Mouse (Mus musculus) kidney, adult 11 months (tissue): ENCODE measurements around the gene Sncg.
"Not testable (repeated sequence)": the region's sequence is repeated elsewhere in the genome, so short reads cannot be mapped to it uniquely, and the experiment has no call there.

Experiments
- DNase-seq: peaks from one replicate; pipeline ENCODE4 v3.0.0; 2022

Sncg gene

GRCm38 (mm10) chr14:34374577-34374976, at the start of gene Sncg:
Gene Sncg (minus strand): TSS chr14:34374789.
- no peak for DNase-seq

DNA sequence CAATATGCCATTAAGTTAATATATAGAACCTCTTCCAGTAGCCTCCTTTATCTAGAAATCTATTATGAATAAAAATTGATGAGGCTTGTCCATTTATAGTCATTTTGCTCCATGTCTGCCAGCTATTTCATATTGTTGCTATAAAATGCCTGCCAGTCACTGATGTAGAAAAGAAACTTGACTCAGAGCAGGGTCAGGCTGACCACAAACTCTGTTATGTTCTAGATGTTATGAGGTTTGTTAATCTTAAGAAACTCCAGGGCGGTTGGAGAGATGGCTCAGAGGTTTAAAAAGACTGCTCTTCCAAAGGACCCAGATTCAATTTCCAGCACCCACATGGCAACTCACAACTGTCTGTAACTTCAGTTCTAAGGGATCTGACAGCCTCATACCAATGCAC, 46.5 kb upstream of the Sncg start:
- DNase-seq, result no peak

DNA sequence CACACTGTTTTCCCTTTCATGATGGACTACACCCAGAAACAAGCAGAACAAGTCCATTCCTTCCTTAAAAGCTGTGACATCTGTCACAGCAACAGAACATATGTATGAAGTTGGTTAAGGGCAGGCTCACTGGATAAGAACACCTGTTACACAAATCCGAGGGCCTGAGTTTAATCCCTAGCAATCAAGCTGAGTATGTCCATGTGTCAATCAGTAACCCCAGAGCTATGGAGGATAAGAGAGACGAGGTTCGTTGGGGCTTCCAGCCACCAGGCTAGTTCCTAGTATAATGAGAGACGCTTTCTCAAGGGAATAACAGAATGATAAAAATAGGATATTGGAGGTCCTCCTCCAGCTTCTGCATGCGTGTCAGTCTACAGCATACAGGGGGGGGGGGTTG, 42.9 kb upstream of the Sncg start:
- DNase-seq, result no peak

GRCm38 (mm10) chr14:34416946-34417345, 42.4 kb upstream of the Sncg start:
- DNase-seq, result not testable (repeated sequence)

DNA sequence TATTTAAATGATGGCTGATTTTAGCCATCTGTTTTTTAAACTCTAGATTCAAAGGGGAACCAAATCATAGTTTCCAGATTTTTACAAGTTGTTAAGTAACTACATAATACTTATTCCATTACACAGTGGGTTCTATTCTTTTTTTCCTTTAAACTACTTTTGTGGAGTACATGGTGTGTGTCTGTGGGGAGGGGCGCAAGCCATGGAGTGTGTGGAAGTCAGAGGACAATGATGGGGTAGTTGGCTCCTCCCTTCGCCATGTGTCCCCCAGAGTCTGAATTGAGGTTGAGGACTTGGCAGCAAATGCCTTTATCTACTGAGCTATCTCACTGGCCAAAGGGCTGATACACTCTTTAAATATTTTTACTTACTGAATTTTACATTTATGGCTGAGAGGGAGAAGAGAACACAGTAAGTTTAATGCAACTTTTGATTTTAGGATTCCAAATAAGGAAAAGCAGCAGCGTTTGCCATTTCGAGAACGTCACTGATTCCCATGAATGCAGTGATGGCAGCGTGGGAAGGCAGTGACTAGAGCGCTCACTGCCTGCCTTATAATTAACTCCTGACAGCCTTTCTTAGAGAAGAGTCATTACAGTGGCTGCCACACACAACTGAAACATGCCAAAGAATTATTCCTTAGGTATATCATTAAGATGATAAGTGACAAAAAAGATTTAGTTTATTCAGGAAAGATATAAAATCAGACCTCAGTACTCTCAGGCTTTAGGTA, 37.7 kb upstream of the Sncg start:
- no peak for DNase-seq

DNA sequence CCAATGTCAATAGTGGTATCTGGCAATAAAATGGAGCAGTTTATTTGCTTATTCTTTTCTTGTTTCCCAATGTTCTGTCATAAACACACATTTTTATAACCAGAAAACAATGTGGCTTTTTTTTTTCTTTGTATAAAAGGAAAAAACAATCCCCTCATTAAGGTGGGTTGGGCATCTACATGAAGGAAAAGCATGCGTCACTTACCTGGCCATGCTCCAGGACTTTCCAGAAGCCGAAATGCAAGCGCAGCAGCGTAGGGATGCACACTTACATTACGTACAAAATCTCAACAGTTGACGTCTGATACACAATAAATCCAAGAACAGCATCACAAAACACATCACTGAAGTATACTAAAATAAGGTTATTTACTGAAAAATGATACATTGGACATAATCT, 36.1 kb upstream of the Sncg start:
- DNase-seq, result no peak

- no peak for DNase-seq
Measured at GRCm38 (mm10) chr14:34403424-34403823, 28.8 kb upstream of the Sncg start.

DNA sequence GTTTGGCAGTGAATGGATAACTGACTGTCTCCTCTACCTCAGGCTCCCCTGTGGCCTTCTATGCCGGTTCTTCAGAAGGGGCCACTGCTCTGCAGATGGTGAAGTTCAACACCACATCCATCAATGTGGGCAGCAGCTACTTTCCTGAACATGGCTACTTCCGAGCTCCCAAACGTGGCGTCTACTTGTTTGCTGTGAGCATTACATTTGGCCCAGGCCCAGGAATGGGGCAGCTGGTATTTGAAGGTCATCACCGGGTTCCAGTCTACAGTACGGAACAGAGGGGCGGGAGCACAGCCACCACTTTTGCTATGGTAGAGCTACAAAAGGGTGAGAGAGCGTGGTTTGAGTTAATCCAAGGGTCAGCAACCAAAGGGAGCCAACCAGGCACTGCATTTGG, 28.3 kb upstream of the Sncg start:
- no peak for DNase-seq

DNA sequence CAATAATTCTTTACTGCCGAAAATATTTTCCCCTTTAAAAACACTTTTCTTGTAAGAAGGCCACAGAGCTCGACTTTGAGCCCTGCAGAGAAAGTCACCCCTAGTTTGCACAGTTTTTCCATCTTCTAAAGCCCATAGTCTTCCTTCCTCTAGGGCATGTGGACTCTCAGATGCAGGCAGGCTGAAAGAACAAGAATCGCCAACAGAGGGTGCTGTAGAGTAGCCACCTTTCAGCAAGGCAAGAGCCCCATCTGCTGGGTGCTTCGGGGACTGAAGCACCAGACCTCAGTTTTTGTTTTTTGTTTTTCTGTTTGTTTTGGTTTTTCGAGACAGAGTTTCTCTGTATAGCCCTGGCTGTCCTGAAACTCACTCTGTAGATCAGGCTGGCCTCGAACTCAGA, 26.5 kb upstream of the Sncg start:
- peak; percentile 70 for DNase-seq

DNA sequence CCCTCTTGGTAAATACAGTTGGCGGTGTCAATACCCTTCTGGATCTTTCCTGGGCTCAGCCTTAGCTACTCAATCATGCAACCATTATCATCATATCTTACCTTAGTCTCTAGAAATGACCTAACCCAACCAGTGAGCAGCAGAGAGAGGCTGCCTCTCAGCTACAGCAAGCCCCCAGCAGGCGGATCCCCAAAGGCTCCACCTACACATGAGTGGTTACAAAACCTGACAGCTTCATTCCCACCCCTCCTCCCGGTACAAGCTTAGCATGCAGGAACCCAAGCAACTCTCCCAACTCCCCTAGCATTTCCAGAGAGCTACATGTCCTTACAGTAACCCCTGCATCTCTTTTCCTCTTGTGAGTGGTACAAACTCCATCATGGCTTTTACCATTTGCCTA, 25.4 kb upstream of the Sncg start:
- no peak for DNase-seq

DNA sequence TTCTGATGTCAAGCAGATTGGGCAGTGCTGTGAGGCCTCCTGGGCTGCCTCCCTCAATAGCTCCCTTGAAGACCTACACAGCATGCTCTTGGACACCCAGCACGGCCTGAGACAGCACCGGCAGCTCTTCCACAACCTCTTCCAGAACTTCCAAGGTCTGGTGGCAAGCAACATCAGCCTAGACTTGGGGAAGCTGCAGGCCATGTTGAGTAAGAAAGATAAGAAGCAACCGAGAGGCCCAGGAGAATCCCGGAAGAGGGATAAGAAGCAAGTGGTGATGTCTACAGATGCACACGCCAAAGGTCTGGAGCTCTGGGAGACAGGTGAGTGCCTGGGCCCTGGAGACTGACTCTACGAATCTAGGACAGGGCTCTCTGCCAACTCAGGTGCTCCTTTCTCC, 24.7 kb upstream of the Sncg start:
- DNase-seq, result no peak

DNA sequence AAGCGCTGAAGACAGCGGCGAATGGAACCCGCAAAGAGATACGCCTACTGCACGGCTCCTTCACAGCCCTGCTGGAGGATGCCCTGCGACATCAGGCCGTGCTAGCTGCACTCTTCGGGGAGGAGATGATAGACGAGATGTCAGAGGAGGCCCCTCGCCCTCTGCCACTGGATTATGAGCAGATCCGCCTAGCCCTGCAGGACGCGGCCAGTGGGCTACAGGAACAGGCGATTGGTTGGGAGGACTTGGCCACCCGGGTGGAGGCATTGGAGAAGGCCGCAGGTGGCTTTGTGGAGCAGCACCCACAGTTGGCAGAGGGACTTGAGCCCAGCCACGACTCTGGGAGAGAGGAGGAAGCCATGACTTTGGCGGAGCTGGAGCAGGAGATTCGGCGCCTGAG, 24.3 kb upstream of the Sncg start:
- DNase-seq, result no peak

- DNase-seq, result peak; percentile 52
Measured at GRCm38 (mm10) chr14:34397871-34398270, 23.3 kb upstream of the Sncg start.

DNA sequence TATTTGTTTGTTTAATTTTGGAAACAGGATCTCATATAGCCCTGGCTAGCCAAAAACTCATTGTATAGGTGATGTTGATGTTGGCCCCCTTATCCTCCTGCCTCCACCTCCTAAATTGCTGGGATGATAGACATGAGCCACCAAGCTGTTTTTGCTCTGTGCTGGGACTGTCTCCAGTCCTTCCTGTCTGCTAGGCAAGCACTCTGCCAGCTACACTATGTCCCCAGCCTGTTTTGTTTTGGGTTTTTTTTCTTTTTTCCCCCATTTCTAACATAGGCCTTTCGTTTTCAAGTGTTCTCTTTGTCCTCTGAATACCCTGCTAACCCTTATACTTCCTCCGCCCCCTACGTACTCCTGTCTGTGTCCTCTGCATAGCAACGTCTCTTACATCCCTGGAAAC, 18.7 kb upstream of the Sncg start:
- DNase-seq, result no peak

- no peak for DNase-seq
Measured at GRCm38 (mm10) chr14:34382921-34383704, 8.5 kb upstream of the Sncg start.

DNA sequence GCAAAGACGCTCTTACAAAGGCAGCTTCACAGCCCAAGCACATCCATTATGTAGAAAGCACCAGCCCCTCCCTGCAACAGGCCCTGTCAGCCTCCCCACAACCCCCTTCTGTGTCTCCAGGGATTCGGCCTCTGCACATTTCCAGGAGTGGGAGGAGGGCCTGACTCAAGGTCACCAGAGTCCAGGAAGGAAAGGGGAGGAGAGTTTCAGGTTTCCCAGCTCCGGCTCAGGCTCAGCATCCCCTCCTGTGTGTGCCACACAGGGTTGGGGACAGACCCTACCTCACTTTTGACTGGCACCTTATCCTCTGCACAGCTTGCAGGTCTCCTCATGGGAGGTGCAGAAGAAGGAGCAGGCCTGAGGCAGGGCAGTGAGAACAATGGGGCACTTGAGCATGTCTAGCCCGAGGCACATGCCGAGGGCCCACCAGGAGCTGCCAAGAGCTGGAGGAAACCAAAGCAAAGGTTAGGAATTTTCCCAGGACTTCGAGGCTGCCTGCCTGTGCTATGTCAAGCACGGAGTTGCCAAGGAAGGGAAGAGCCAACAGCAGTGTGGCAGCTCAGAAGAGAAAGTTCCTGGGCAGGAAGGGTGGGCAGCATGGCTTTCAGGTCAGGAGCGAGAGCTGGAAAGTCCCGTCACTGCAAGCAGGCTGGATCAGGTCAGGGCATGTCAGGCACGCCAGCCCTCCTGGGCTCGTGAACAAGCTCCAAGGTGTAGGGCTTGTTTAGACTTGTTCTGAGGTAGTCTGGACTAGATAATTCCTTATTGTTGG, 4.2 kb upstream of the Sncg start:
- peak; percentile 72 for DNase-seq

DNA sequence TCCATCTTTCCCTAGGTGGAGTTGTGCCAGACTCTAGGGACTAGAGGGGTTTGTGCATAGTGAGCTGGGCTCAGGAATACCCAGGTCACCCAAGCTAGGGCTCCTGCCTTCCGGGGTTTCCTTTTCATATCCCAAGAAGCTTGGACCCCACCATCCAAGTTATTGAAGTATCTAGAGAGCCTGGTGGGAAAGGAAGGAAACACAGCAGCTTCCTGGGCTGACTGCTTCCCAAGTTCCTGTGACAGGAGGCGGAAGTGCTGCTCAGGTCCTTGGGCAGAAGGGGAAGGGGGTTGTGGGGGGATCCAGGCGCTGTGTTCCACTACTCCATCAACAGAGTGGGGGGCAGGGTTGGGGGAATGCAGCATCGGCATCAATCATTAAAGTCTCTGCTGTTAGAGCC, 2.5 kb upstream of the Sncg start:
- DNase-seq, result no peak

DNA sequence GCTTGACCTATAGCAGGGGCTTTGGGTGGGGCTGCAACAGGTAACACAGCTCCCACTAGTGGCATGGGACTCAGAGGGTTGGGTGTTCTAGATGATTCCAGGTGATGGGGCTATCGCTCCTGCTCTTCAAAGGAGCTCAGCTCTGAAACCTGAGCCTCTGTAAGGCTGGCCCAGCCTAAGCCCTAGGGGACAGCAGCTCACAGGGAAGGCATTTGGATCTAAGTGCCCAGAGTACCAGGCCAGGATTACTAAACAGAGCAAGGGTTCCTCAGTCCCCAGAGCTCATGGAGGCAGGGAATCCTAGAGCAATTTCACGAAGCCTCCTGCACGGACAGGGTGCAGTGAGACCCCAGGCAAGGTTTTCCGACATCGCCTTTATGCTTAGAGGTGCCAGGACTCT, 1.4 kb upstream of the Sncg start:
- DNase-seq, result no peak

GRCm38 (mm10) chr14:34375415-34375904, 871 bp upstream of the Sncg start, which contains the start of gene Mmrn2:
Gene Mmrn2 (plus strand): TSS chr14:34375465.
- DNase-seq, result no peak

GRCm38 (mm10) chr14:34373581-34373980, 1.0 kb downstream of the Sncg start:
- no peak for DNase-seq

DNA sequence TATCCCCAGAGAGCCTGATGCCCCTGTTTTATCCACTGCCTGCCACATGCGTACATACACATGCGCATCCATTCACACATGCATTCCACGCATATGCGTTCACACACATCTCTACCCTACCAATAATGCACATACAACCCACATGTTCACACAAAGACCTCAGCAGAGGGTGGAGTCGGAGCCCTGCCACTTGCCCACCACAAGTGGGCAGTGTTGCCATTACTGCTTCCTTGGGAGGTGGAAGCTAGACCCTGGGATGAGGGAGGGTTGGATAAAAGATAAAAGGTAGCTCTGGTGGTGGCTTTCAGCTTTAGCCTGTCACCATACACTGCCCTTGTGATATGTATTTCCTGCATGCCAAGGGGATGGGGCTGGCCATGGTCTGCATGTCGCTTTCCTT, 1.9 kb downstream of the Sncg start:
- no peak for DNase-seq

DNA sequence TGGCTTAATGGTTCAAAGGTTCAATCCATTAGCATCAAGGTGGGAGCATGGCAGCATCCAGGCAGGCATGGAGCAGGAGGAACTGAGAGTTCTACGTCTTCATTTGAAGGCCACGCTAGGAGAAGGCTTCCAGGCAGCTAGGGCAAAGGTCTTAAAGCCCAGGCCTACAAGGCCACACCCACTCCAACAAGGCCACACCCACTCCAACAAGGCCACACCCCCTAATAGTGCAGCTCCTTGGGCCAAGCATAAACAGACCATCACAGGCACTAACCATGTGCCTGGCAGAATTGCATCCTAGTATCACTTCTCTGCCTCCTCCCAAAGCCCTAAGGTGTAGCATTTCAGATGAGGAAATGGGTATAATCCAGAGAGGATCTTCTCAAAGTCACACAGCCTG, 2.8 kb downstream of the Sncg start:
- DNase-seq, result no peak

DNA sequence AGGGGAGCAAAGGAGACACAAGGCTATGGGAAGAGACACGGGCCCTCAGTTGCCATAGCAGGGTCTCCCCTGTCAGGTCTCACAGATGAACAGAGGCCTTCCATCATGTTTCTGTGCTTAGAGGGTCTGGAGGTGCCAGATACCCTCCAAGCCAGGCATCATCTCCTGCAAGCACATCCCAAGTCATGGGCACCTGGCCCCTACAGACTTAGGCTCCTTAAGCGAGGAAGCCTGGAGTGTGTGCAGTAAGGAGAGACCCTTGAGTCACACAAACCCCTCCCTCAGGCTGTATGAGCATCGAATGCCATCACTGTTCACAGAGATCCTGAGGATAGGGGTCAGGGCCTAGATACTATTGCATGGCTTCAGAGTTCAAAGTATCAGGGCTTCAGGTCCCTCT, 3.7 kb downstream of the Sncg start:
- no peak for DNase-seq

DNA sequence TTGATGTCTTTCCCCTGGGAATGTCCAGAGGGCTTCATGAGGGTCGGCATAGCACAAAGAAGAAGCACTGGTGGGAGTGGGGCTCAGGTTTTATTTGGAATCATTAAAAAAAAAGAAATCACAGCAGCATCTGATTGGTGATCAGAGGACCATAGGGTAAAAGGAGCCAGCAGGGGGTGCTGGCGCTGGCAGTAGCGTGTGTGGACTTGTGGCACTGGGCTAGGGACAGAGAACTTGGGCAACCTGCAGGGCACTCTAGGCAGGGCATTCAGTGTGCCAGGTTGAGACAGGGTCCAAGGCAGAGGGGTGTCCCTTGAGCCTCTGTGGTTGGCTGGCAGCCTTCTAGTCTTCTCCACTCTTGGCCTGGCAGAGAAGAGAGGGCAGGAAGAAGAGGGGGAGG, 4.4 kb downstream of the Sncg start:
- no peak for DNase-seq
